Mouse (Mus musculus) liver, embryonic 13.5 days (tissue): Measurements from ENCODE around the gene Adrb1. TPM values are rescaled to one million over a fixed set of nuclear protein-coding genes. Genes with fewer than 3 reads are reported as not detected.

Source experiments
- ATAC-seq: fragments of 200-750 bp; cut with Nextera tagmentation; 2 replicates; pipeline ENCODE4 v1.8.0; 2017; ENCODE audit warnings: low read depth, mild to moderate bottlenecking, moderate number of reproducible peaks, moderate library complexity
- DNase-seq: peaks from one replicate; pipeline ENCODE4 v3.0.0; 2022
- H3K27ac ChIP-seq: fragments of 300-500 bp; sonication (generic); 2 replicates; pipeline ENCODE4 v1.5.1; 2015; ENCODE audit warnings: moderate library complexity, mild to moderate bottlenecking, inconsistent platforms
- H3K27me3 ChIP-seq: fragments of 300-500 bp; sonication (generic); 2 replicates; pipeline ENCODE4 v1.6.1; 2015; ENCODE audit warnings: mild to moderate bottlenecking, inconsistent platforms
- H3K36me3 ChIP-seq: fragments of 300-500 bp; sonication (generic); 2 replicates; pipeline ENCODE4 v1.6.1; 2015; ENCODE audit warnings: mild to moderate bottlenecking, inconsistent platforms
- H3K4me1 ChIP-seq: fragments of 300-500 bp; sonication (generic); replicated peaks from 2 replicates; pipeline ENCODE4 v1.6.1; 2015; ENCODE audit warnings: inconsistent platforms
- H3K4me2 ChIP-seq: fragments of 300-500 bp; sonication (generic); 2 replicates; pipeline ENCODE4 v1.6.1; 2015; ENCODE audit warnings: inconsistent platforms, mild to moderate bottlenecking, moderate library complexity
- H3K4me3 ChIP-seq: fragments of 300-500 bp; sonication (generic); replicated peaks from 2 replicates; pipeline ENCODE4 v1.5.1; 2015; ENCODE audit warnings: mild to moderate bottlenecking, inconsistent platforms
- H3K9ac ChIP-seq: fragments of 300-500 bp; sonication (generic); 2 replicates; pipeline ENCODE4 v1.6.1; 2015; ENCODE audit warnings: mild to moderate bottlenecking, inconsistent platforms
- H3K9me3 ChIP-seq: fragments of 300-500 bp; sonication (generic); replicated peaks from 2 replicates; pipeline ENCODE4 v1.6.1; 2016; ENCODE audit warnings: inconsistent platforms
- WGBS: fragments of 180-500 bp; shearing (Covaris S2); methylation state at CpG from one replicate; pipeline ENCODE4 v1.1.7; 2015; ENCODE audit not compliant: insufficient replicate concordance; 5-methylcytosine and 5-hydroxymethylcytosine counted together
- polyA plus RNA-seq: library from polyadenylated mRNA; unstranded; fragments of >200 nt; fragmentation: Nextera tagmentation; extraction: Ambion mirVana; gene quantifications from 2 replicates; pipeline ENCODE4 v1.2.1, GENCODE M21; 2015

The Adrb1 gene
- polyA plus RNA-seq, 1 experiment from 2014 or later, result 0.09 TPM

DNA sequence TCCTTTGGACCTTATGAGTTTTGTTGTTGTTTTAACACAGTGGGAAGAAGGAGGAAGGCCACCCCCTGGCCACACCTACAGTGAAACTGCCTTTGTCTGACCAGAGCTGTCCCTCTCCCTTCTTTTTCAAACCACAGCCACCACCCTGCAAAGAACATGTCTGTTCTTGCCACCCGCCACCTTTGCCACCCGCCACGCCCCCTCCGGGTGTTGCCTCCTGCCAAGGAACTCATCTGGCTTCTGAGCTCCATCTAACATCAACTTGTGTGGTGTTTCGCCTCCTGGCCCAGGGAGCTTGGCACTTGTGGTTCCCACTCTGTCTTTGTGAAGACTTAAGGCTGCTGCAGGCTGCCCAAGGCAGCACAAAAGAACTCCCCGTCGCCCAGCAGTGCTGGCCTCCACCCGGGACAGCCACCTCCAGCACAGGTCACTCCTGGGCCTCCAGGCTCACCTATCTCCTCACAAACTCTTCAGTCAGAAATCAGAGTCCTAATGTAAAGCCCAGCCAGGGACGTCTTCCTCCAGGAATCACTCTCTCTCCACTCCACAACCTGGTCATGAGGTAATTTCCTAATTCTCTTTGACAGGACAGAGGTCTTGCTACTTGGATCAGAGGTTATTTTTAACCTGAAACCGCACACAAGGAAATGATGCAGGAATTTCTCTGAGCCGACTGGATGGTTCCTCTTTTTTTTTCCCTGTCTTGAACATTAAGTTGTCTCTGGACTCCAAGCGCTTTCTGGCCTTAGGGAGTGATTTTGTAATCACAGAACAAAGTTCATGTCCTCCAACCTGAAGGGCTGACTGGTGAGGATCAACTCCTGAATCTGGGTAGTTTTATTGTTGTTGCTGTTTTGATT, 18.5 kb upstream of the Adrb1 start:
- DNase-seq, result no peak
- WGBS, result 32% methylated on average over 12 of the region's 12 CpGs
- Histone ChIP-seq H3K9ac (no peak overlapping the region), H3K27ac (no peak overlapping the region), H3K4me2 (no peak overlapping the region), H3K27me3 (0 out of 2 replicates have a peak, but pooled peaks cover 2% of the 10 kb centered on the region), H3K4me1 (peaks cover 4% of the 10 kb centered on the region; the same call in 1 of the 2 replicates), H3K4me3 (no peak overlapping the region), H3K9me3 (no peaks in the 10 kb centered on the region), H3K36me3 (no peaks in the 10 kb centered on the region)
- no peak for ATAC-seq

DNA sequence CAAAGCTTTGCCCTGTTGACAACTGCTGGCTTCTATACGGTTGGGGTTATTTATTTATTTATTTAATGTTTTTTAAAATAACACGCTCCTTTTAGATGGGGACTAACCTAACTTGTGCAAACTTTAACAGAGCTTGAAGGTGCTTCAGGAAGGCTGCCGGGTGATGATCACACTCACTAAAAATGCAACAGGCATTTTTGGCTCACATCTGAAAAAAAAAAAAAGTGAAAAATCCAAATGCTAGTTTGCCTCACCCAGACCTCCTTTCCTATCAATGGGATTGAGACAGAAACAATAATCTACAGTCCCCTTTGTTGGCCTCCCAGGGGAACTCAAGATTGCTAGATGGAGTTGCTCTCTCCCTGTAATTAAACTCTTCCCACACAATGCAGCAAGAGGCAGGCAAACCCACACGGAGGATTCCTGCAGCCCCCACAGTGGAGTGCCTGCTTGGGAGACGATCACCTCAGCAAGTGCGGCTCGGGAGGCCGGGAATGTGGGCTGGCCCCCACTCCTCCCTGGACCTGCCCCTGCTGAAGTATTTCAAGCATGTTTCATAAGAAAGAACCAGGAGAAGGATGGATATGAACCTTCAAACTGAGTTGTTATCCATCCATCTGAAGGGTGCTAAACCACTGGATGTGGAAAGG, 16.8 kb upstream of the Adrb1 start:
- no peak overlapping the region for H3K4me3 ChIP-seq
- no peak overlapping the region for H3K4me2 ChIP-seq
- H3K9me3 ChIP-seq, result no peaks in the 10 kb centered on the region
- DNase-seq (no peak), ATAC-seq (no peak)
- no peak overlapping the region for H3K9ac ChIP-seq
- H3K4me1 ChIP-seq, result peaks cover 4% of the 10 kb centered on the region; the same call in 1 of the 2 replicates
- WGBS, result 65% methylated on average over 8 of the region's 8 CpGs
- H3K27ac ChIP-seq, result no peak overlapping the region
- 0 out of 2 replicates have a peak, but pooled peaks cover 4% of the 10 kb centered on the region for H3K27me3 ChIP-seq
- no peaks in the 10 kb centered on the region for H3K36me3 ChIP-seq

DNA sequence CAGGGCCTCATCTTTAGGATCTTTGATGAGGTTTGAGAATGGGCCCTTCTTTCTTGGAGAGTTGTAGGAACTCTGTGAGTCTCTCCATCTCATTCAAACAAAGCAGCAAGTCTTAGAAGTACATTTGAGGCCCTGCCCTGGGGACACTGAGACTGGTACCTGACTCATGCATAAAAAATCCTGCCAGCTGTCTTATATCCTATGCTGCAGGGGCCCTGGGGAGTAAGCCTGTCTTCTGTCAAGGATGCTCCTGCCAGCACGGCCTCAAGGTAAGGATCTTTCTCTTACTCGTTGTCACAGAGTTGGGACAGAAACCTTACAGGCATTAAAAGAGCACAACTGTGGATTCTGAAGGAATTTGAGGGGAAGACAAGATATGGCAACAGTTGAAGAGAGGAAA, 13.2 kb upstream of the Adrb1 start:
- Histone ChIP-seq H3K4me1 (peaks cover 4% of the 10 kb centered on the region; the same call in 1 of the 2 replicates), H3K9me3 (no peaks in the 10 kb centered on the region), H3K36me3 (no peaks in the 10 kb centered on the region), H3K4me2 (no peak overlapping the region), H3K9ac (no peak overlapping the region), H3K27me3 (0 out of 2 replicates have a peak, but pooled peaks cover 4% of the 10 kb centered on the region), H3K27ac (no peak overlapping the region), H3K4me3 (no peak overlapping the region)
- ATAC-seq (no peak), DNase-seq (no peak)
- WGBS, result 52% methylated on average over 2 of the region's 2 CpGs

DNA sequence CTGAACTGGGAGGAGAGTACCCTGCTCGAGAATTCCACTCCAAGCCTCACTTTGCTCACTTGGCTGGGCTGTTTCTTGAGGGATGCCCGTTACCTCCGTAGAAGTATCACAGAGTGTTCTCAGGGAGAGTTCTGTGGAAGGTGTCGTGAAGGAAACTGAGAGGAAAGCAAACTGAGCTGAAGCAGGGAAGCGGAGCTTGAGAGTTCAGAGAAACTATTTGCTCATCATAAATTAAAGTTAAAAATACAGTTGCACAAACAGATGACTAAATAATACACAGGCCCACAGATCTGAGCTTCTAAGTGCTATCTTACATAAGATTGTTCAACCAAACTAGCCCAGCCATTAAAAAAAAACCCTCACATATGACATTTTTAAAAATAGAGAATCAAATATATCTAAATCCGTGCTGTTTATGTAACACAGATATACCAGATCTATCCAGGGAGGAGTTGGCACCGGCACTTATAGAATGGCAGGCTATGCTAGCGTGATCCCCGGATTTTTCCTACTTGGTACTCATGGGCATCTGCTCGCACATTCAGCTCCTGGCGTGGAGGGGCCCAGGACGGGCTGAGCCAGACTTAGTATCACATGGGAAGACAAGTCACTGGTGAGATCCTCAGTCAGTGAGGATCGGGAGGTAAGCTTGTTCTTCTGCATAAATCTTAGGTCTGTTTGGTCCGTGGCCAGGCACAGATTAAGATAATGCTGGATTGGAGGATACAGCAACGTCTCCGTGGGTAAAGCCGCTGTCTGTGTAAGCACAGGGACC, 11.7 kb upstream of the Adrb1 start:
- Histone ChIP-seq H3K27ac (no peak overlapping the region), H3K27me3 (0 out of 2 replicates have a peak, but pooled peaks cover 4% of the 10 kb centered on the region), H3K36me3 (no peaks in the 10 kb centered on the region), H3K4me1 (no peaks in the 10 kb centered on the region), H3K4me2 (no peak overlapping the region), H3K9ac (no peak overlapping the region), H3K9me3 (no peaks in the 10 kb centered on the region), H3K4me3 (no peak overlapping the region)
- no peak for ATAC-seq
- WGBS, result 67% methylated on average over 17 of the region's 17 CpGs
- DNase-seq, result no peak

DNA sequence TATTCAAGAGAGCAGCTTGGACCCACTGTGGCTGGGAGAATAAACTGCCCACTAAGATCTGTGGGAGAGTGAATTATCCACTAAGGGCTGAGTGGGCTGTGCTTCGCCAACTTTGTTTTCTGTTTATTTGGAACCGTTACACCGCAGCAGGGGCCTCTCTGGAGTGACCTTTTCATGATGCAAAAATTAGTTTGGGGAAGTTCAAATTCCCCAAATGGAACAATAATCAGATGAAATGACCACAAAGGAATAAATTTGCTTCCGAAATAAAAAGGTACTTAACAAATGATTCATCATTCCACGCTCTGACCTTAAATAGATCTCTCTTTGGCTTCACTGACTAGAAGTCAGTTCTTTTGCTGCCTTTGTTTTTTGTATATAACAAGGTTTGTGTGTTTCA, 8.4 kb upstream of the Adrb1 start:
- DNase-seq (no peak), ATAC-seq (no peak)
- H3K9me3 ChIP-seq, result no peaks in the 10 kb centered on the region
- H3K4me1 ChIP-seq, result no peaks in the 10 kb centered on the region
- no peak overlapping the region for H3K9ac ChIP-seq
- 70% methylated on average over 5 of the region's 5 CpGs for WGBS
- H3K27ac ChIP-seq, result no peak overlapping the region
- H3K36me3 ChIP-seq, result no peaks in the 10 kb centered on the region
- peaks cover 13% of the 10 kb centered on the region for H3K27me3 ChIP-seq
- H3K4me2 ChIP-seq, result no peak overlapping the region
- H3K4me3 ChIP-seq, result no peak overlapping the region

DNA sequence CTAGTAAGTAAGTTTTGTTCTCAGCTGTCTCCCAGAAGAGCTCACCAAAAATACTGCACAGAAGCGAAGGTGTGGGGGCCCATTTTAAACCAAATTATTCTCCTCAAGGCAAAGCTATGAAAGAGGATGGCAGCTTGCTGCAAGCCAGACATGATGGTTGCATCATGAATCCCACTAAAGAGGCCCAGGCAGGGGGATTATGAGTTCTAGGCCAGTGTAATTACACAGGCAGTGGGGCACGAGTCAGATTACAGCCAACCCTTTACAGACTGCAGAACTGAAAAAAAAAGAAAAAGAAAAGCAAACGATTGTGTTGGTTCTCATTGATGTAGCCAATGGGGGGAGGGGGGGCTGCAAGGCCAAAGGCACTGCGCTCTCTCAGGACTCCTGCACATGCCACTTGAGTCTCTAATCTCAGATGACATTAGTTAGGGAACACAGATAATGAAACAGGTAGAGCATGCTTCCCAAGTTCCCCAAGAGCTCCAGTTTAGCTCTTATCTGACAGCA, 7.3 kb upstream of the Adrb1 start:
- H3K4me2 ChIP-seq, result no peak overlapping the region
- no peak overlapping the region for H3K27ac ChIP-seq
- no peak for ATAC-seq
- no peaks in the 10 kb centered on the region for H3K4me1 ChIP-seq
- H3K27me3 ChIP-seq, result peaks cover 22% of the 10 kb centered on the region
- no peaks in the 10 kb centered on the region for H3K9me3 ChIP-seq
- no peak overlapping the region for H3K4me3 ChIP-seq
- 45% methylated on average over 4 of the region's 4 CpGs for WGBS
- no peak overlapping the region for H3K9ac ChIP-seq
- DNase-seq, result no peak
- no peaks in the 10 kb centered on the region for H3K36me3 ChIP-seq

DNA sequence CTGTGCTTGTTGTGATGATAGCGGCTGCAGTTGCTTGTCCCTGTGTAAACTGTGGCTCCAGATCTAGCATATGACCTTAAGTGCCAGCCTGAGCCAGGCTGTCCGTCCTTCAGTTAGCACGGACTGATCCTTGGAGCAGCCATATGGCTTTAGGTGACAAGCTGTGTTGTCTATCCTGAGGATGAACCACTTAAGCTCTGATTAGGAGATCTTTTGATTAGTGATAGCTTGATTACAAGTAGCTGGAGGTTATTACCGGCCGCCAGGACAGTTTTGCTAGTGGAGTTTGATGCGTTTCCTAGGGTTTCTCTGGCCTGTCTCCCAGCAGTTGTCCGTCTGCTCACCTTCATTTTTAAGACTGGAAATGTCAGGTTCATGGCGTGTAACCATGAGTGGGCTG, 4.0 kb upstream of the Adrb1 start:
- Histone ChIP-seq H3K9ac (no peak overlapping the region), H3K4me2 (no peak overlapping the region), H3K27ac (no peak overlapping the region), H3K36me3 (no peaks in the 10 kb centered on the region), H3K4me1 (peaks cover 6% of the 10 kb centered on the region), H3K27me3 (peaks cover 56% of the 10 kb centered on the region), H3K9me3 (no peaks in the 10 kb centered on the region), H3K4me3 (no peak overlapping the region)
- ATAC-seq, result no peak
- DNase-seq, result no peak
- WGBS, result 56% methylated on average over 8 of the region's 8 CpGs

DNA sequence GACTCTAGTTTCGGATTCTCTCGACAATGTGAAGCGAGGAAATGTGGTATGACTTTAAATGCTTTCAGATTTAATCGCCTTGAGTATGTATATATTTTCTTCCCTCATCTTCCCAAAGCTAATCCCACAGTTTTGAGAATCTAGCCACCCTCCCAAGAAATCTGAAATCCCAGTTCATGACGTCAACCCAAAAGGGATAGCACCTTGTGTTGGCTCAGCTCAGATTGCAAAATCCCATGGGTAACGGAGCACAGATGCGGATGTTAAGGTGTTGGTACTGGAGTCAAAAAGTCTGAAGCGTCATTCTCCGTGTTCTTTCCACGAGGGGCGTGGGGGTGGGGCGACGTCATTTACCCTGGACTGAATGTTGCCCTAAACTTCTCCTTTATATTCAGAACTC, 1.1 kb upstream of the Adrb1 start:
- 21% methylated on average over 13 of the region's 13 CpGs for WGBS
- H3K27me3 ChIP-seq, result peaks cover 82% of the 10 kb centered on the region
- no peak overlapping the region for H3K4me3 ChIP-seq
- no peaks in the 10 kb centered on the region for H3K36me3 ChIP-seq
- DNase-seq (no peak), ATAC-seq (no peak)
- peaks cover 11% of the 10 kb centered on the region for H3K4me1 ChIP-seq
- no peaks in the 10 kb centered on the region for H3K9me3 ChIP-seq
- no peak overlapping the region for H3K9ac ChIP-seq
- H3K4me2 ChIP-seq, result peak overlapping the region; percentile 65
- no peak overlapping the region for H3K27ac ChIP-seq

DNA sequence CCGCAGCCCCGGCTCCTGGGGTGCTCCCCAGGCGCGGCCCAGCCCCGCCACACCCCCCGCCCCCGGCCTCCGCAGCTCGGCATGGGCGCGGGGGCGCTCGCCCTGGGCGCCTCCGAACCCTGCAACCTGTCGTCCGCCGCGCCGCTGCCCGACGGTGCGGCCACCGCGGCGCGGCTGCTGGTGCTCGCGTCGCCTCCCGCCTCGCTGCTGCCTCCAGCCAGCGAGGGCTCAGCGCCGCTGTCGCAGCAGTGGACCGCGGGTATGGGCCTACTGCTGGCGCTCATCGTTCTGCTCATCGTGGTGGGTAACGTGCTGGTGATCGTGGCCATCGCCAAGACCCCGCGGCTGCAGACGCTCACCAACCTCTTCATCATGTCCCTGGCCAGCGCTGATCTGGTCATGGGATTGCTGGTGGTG, 300 bp downstream of the Adrb1 start:
- Histone ChIP-seq H3K9me3 (no peaks in the 10 kb centered on the region), H3K27ac (no peak overlapping the region), H3K27me3 (peaks cover 93% of the 10 kb centered on the region), H3K9ac (no peak overlapping the region), H3K36me3 (no peaks in the 10 kb centered on the region), H3K4me2 (peak overlapping the region; percentile 65), H3K4me3 (peak overlapping the region; percentile 51), H3K4me1 (peaks cover 11% of the 10 kb centered on the region)
- no peak for DNase-seq
- ATAC-seq, result 0 out of 2 replicates have a peak, but pooled peaks have one; percentile 13
- WGBS, result 3% methylated on average over 35 of the region's 48 CpGs

DNA sequence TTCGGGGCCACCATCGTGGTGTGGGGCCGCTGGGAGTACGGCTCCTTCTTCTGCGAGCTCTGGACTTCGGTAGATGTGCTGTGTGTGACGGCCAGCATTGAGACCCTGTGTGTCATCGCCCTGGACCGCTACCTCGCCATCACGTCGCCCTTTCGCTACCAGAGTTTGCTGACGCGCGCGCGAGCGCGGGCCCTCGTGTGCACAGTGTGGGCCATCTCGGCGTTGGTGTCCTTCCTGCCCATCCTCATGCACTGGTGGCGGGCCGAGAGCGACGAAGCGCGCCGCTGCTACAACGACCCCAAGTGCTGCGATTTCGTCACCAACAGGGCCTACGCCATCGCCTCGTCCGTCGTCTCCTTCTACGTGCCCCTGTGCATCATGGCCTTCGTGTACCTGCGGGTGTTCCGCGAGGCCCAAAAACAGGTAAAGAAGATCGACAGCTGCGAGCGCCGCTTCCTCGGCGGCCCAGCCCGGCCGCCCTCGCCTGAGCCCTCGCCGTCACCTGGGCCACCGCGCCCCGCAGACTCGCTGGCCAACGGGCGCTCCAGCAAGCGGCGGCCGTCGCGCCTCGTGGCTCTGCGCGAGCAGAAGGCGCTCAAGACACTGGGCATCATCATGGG, 822 bp downstream of the Adrb1 start:
- no peak overlapping the region for H3K27ac ChIP-seq
- no peaks in the 10 kb centered on the region for H3K36me3 ChIP-seq
- 0 out of 2 replicates have a peak, but pooled peaks have one; percentile 27 for ATAC-seq
- 2% methylated on average over 69 of the region's 69 CpGs for WGBS
- H3K27me3 ChIP-seq, result peaks cover 93% of the 10 kb centered on the region
- no peak for DNase-seq
- H3K9ac ChIP-seq, result no peak overlapping the region
- peaks cover 11% of the 10 kb centered on the region for H3K4me1 ChIP-seq
- peak overlapping the region; percentile 65 for H3K4me2 ChIP-seq
- H3K9me3 ChIP-seq, result no peaks in the 10 kb centered on the region
- peak overlapping the region; percentile 51 for H3K4me3 ChIP-seq
